Mouse (Mus musculus): ENCODE data around the gene Arhgap8. TPM values are rescaled to one million over a fixed set of nuclear protein-coding genes. Genes with fewer than 3 reads are reported as not detected.

The Arhgap8 gene
- polyA plus RNA-seq (2012; rRNA removed), result 0.44 and 0.81 TPM in 2 replicates

DNA sequence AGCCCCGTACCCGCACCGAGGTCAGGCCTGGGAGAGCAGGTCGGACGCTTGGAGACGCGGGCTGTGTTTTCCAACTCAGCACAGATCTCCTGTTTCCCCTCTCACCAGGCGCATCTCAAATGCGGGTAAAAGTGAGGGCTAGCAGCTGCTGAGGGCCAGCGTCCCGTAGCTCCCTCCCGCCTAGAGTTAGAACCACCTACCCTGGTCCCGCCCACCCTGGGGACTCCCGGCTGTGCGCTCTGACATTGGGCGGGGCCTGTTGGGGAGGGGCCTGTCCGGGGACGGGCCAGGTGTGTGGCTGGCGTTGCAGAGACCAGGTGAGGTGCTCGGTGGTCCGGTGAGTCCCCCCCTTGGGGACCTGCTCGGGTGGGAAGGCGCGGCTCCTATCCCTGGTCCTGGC, at the start of gene Arhgap8:
Gene Arhgap8, plus strand, starts transcription at position 262 of the 400 bp plus-strand sequence.
- TF ChIP-seq POLR2A (IDR thresholded peaks at IDR 0.05; ENCODE audit: borderline replicate concordance, extremely low read depth, insufficient read depth, insufficient read length, poor library complexity, severe bottlenecking) (no peak), CTCF (IDR thresholded peaks at IDR 0.05; ENCODE audit: borderline replicate concordance, extremely low read depth, insufficient read depth, insufficient read length) (no peak)
- DNase-seq (ENCODE audit: low read depth), result no peak

DNA sequence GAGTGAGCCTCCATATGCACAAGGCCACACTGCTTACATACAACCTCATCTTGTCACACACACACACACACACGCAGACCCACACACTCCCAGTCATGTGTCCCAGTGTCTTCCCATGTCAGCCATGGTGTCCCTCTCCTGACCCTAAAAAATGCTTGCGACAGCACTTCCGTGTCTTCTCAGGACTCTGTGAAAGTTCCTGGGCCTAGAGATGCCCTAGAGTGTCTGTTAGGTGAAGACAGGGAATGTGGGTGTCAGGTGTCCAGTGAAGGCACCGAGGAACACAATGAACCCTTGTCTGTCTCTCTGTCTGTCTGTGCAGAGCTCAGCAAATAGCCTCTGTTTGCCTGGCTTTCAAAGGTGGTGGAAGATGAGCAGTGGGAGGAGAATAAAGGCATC, 49.2 kb upstream of the Arhgap8 start:
- DNase-seq (ENCODE audit: low read depth), result no peak
- no peak for TF ChIP-seq CTCF (IDR thresholded peaks at IDR 0.05; ENCODE audit: borderline replicate concordance, extremely low read depth, insufficient read depth, insufficient read length)
- no peak for TF ChIP-seq POLR2A (IDR thresholded peaks at IDR 0.05; ENCODE audit: borderline replicate concordance, extremely low read depth, insufficient read depth, insufficient read length, poor library complexity, severe bottlenecking)

DNA sequence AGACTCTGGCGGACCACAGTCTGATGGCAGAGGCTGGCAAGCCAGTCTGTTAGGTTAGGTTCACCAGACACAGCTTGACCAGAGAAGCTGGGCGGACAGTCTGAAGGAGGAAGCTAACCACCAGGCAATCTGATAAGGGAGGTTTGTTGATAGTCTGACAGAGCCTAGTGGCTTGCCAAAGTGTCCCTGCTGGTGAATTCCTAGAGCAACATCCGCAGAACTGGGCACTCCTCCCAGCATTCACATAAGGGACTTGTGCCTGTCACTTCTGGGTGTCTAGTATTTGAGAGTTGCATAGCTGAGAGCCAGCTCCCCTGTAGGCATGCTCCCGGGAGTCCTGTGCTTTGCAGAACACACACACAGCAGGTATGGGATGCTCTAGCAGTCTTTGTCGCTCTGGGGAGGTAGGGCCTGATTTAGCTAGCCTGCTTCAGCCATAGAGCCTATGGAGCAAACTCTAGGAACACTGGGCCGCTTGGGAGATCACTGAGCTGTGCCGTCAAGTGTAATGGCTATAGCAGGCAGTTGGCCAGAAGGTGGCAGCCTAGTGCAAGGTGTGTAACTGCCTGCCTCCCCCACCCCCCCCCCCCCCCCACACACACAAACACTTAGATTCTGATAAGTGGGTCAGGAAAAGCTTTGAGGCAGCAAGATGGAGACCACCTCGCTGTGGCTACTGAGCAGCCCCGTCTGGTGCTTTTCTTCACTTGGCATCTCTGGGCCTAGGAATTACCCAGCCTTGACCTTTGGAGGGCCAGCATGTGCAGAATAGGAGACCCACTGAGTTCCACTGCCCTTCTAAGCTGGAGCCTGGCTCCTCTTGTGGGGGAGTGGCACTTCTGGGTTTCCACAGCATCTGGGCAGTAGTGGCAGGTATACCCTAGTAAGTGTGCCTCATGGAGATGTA, 48.2 kb upstream of the Arhgap8 start:
- DNase-seq (ENCODE audit: low read depth), result peak; percentile 62

DNA sequence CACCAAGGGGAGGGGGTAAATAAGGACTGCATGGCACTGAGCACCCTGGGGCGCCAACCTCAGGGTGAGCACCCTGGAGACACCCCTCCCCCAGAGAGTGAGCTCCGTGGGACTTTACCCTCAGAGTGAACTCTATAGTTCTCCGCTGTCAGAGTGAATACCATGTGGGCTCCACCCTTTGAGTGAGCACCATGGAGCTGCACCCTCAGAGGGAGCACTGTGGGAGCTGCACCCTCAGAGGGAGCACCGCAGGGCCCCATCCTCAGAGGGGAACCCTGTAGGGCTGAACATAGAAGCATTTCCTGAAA, 47.6 kb upstream of the Arhgap8 start:
- DNase-seq (ENCODE audit: low read depth), result no peak
- TF ChIP-seq CTCF (IDR thresholded peaks at IDR 0.05; ENCODE audit: borderline replicate concordance, extremely low read depth, insufficient read depth, insufficient read length), result no peak
- no peak for TF ChIP-seq POLR2A (IDR thresholded peaks at IDR 0.05; ENCODE audit: borderline replicate concordance, extremely low read depth, insufficient read depth, insufficient read length, poor library complexity, severe bottlenecking)

More for the DNA sequence above, 48.2 kb upstream of the Arhgap8 start:
- peak; percentile 47; the same call in 1 of the 2 replicates for TF ChIP-seq CTCF (IDR thresholded peaks at IDR 0.05; ENCODE audit: borderline replicate concordance, extremely low read depth, insufficient read depth, insufficient read length)
- no peak for TF ChIP-seq POLR2A (IDR thresholded peaks at IDR 0.05; ENCODE audit: borderline replicate concordance, extremely low read depth, insufficient read depth, insufficient read length, poor library complexity, severe bottlenecking)

DNA sequence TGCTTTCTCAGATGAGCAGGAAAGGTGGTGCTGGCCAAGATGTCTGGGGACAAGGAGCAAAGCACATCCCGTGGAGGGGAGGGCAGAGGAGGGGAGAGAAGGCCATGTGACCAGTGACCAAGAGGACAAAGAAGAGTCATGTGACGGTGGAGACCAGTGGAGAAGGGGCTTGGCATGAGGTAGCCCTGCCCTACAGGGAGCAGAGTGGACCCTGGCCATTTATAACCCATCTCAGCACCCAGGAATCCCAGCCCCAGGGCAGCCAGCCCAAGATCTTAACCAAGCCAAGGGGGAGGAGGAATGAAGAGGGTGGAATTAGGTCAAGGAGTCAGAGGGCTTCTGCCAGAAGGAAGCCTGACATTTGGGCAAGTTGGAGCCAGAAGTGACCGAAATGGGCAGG, 47.2 kb upstream of the Arhgap8 start:
- TF ChIP-seq POLR2A (IDR thresholded peaks at IDR 0.05; ENCODE audit: borderline replicate concordance, extremely low read depth, insufficient read depth, insufficient read length, poor library complexity, severe bottlenecking), result no peak
- no peak for DNase-seq (ENCODE audit: low read depth)

DNA sequence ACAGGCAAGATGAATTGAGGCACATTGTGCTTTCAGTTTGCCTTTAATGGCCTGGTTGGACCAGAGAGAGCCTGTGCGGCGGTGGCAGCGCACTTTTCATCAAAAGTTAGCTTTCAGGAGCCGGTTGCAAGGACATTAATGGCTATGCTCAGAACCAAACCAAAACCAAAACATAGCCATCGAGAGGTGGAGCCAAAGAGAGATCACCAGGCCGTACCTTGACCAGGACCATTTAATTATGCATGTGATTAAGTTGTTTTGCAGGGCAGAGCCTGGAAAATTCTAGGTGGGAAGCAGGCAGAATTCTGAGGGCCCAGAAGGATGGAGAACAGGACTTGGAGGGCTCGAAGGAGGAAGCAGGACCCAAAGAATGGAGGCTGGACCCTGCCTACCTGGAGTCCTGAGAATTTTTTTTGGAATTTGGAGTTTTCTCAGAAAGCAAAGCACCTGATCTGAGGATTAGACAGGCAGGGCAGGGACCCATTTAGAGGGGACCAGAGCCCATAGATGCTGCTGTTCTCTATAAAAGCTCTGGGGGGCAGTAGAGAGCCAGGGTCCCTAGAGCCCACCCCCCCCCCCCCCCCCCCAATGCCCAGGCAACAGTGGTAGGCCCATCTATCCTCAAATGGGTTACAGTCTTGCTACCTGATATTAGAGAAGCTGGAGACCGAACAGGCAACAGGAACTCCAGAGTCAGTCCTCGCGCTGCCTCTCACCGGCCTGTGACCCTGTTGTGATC, 45.4 kb upstream of the Arhgap8 start:
- TF ChIP-seq POLR2A (IDR thresholded peaks at IDR 0.05; ENCODE audit: borderline replicate concordance, extremely low read depth, insufficient read depth, insufficient read length, poor library complexity, severe bottlenecking), result no peak
- TF ChIP-seq CTCF (IDR thresholded peaks at IDR 0.05; ENCODE audit: borderline replicate concordance, extremely low read depth, insufficient read depth, insufficient read length), result peak; percentile 33; the same call in 1 of the 2 replicates
- DNase-seq (ENCODE audit: low read depth), result no peak

DNA sequence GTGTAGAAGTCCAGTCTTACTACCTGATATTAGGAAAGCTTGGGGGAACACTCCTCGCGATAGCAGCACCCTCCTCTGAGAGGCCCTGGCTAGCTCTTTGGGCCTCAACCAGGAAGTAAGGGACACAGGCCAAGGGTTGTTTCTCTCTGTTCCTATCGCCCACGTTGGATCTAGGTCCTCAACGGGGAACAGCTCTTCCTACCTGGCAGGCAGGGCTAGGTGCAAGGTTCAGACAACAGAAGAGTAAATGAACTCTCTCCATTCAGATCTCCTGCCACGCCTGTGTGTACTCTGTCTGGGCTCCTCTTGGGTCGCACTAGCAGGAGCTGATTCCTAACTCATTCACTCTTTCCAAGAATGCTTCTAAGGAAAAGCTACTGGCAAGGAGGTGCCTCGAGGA, 44.5 kb upstream of the Arhgap8 start:
- TF ChIP-seq CTCF (IDR thresholded peaks at IDR 0.05; ENCODE audit: borderline replicate concordance, extremely low read depth, insufficient read depth, insufficient read length) (no peak), POLR2A (IDR thresholded peaks at IDR 0.05; ENCODE audit: borderline replicate concordance, extremely low read depth, insufficient read depth, insufficient read length, poor library complexity, severe bottlenecking) (no peak)

DNA sequence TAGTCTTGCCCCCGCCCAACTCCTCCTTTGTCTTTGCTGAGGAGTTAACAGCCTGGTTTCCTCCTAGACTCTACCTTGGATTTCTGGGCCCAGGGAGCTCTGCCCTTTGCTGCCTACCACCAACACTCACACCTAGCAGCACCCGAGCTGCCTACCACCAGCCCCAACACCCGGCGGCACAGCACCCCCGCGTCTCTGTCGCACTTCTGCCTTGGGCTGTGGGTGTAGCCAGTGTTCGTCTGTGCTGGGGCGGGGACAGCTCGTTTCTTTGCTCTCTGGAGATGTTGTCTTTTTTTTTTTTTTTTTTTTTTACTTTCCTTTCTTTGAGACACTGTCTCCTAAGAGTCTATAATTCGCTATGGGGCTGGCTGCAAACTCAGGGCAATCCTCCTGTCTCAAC, 41.9 kb upstream of the Arhgap8 start:
- no peak for DNase-seq (ENCODE audit: low read depth)
- TF ChIP-seq POLR2A (IDR thresholded peaks at IDR 0.05; ENCODE audit: borderline replicate concordance, extremely low read depth, insufficient read depth, insufficient read length, poor library complexity, severe bottlenecking) (no peak), CTCF (IDR thresholded peaks at IDR 0.05; ENCODE audit: borderline replicate concordance, extremely low read depth, insufficient read depth, insufficient read length) (no peak)

More for the DNA sequence above, 44.5 kb upstream of the Arhgap8 start:
- DNase-seq (ENCODE audit: low read depth), result no peak

DNA sequence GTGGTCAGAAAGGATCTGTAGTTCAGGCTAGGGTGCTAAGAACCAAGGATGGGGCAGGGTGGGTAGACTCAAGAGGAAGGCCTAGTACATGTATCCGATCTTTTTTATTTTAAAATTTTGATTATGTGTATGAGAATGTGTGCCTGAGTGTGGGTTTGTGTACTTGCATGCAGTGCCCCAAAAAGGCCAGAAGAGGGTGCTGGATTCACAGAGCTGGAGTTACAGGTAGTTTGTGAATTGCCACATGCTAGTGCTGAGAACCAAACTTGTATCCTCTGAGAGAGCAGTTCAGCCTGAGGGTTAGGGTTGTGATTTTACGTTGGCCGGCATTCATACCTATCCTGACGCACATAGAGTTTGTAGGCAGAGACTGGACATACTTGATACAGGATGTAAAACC, 40.8 kb upstream of the Arhgap8 start:
- no peak for DNase-seq (ENCODE audit: low read depth)
- TF ChIP-seq CTCF (IDR thresholded peaks at IDR 0.05; ENCODE audit: borderline replicate concordance, extremely low read depth, insufficient read depth, insufficient read length) (peak; percentile 30; the same call in 1 of the 2 replicates), POLR2A (IDR thresholded peaks at IDR 0.05; ENCODE audit: borderline replicate concordance, extremely low read depth, insufficient read depth, insufficient read length, poor library complexity, severe bottlenecking) (no peak)

DNA sequence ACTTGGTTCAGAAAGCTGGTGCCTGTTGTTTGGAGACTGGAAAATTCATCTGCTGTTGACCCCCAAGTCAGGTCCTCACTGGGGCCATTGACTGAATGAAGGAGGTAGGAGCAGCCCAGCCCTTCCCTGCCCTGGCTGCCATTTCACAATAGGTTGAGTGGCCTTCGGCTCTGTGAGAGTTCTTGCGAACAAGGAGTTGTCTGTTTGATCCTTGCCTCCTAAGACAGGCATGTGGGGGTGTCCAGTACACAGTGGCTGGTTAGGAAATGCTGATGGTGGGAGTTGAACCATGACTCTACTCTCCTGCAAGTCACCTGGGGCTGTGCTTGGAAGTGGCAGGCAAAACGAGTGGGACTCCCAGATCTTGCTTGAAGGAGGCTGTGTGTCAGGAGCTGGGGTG, 40.1 kb upstream of the Arhgap8 start:
- no peak for DNase-seq (ENCODE audit: low read depth)
- TF ChIP-seq CTCF (IDR thresholded peaks at IDR 0.05; ENCODE audit: borderline replicate concordance, extremely low read depth, insufficient read depth, insufficient read length), result no peak
- TF ChIP-seq POLR2A (IDR thresholded peaks at IDR 0.05; ENCODE audit: borderline replicate concordance, extremely low read depth, insufficient read depth, insufficient read length, poor library complexity, severe bottlenecking), result no peak

DNA sequence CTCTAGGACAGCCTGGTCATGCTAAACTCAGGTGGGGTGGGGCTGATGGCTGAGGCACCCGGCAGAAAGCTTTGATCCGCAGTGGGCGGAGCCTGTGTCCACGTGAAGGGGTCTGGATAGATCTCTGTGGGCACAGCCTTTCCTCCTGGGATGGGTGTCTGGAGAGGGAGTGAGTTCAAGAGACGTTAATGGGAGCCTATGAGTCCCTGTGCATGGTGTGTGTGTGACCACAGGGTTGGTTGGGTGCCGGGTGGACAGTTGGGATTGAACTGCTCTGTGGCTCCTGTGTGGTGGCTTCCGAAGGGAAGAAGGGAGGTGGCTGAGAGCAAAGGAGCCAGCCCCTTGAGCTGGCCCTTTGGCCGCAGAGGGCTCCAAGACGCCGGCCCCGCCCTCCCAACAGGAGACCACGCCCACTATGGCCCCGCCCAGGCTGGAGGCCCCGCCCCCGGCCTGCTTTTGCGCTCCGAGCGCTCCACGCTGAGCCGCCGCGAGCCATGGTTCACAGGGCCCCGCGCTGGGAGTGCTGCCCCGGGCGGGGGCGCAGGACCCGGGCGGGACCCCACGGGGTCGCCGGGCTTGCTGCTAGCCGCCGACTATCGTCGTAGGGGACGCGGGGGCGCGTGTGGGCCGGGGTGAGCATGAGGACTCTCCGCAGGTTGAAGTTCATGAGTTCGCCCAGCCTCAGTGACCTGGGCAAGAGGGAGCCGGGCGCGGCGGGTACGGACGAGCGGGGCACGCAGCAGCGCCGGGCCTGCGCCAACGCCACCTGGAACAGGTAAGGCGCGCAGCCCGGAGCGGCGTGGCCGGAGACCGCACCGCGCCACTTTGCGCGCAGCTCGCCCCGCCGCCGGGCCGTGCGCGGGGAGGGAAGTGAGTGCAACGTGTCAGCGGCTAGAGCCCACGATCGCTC, 39.1 kb upstream of the Arhgap8 start:
- TF ChIP-seq POLR2A (IDR thresholded peaks at IDR 0.05; ENCODE audit: borderline replicate concordance, extremely low read depth, insufficient read depth, insufficient read length, poor library complexity, severe bottlenecking) (0 out of 2 replicates have a peak, but pooled peaks have one; percentile 11), CTCF (IDR thresholded peaks at IDR 0.05; ENCODE audit: borderline replicate concordance, extremely low read depth, insufficient read depth, insufficient read length) (no peak)
- DNase-seq (ENCODE audit: low read depth), result peak; percentile 46
